Mouse (Mus musculus) CH12.LX (cell line): Measurements from ENCODE around the gene Thbs1. TPM values are rescaled to one million over a fixed set of nuclear protein-coding genes. Genes with fewer than 3 reads are reported as not detected.
A peak's percentile ranks its signal among the peaks of the same experiment; 100 is the strongest.

ENCODE experiments used
- DNase-seq: peaks from one replicate; pipeline ENCODE4 v3.0.0-alpha.2; 2013; ENCODE audit errors: extremely low read depth
- H3K27ac ChIP-seq: 2 replicates; pipeline ENCODE4 v1.5.1; 2012; ENCODE audit warnings: low read depth, mild to moderate bottlenecking, control low read depth, moderate library complexity; ENCODE audit not compliant: insufficient read depth
- H3K27me3 ChIP-seq: replicated peaks from 2 replicates; pipeline ENCODE3; 2012; ENCODE audit warnings: inconsistent platforms
- H3K36me3 ChIP-seq, 2 experiments: replicated peaks in 1 of 2; 2 replicates each; pipeline versions ENCODE3 to v1.6.1; 2012; ENCODE audit warnings: inconsistent platforms in 1 of 2, low read length in 1 of 2, mild to moderate bottlenecking in 1 of 2, mixed read lengths in 1 of 2, moderate library complexity in 1 of 2; ENCODE audit not compliant: control insufficient read depth in 1 of 2, insufficient read depth in 1 of 2
- H3K4me1 ChIP-seq, 2 experiments: 2 replicates each; pipeline ENCODE4 v1.6.1; 2012; ENCODE audit warnings: inconsistent platforms in 1 of 2, moderate library complexity in 1 of 2; ENCODE audit not compliant: insufficient read depth in 2 of 2, control insufficient read depth in 1 of 2
- H3K4me2 ChIP-seq: 2 replicates; pipeline ENCODE4 v1.6.1; 2012; ENCODE audit warnings: low read depth, mild to moderate bottlenecking, control low read depth; ENCODE audit not compliant: poor library complexity, insufficient read depth, severe bottlenecking
- H3K4me3 ChIP-seq, 3 experiments: fragments of 150-350 bp in 1 of 3; sonication (generic) in 1 of 3; replicated peaks in 1 of 3; 2 replicates each; pipeline versions ENCODE3 to v1.5.1; 2011 to 2012; ENCODE audit warnings: low read depth in 2 of 3, low read length in 2 of 3, mild to moderate bottlenecking in 2 of 3, moderate library complexity in 2 of 3, control low read depth in 1 of 3, improper control_type of control experiment in 1 of 3, inconsistent platforms in 1 of 3, mixed read lengths in 1 of 3; ENCODE audit not compliant: poor library complexity in 1 of 3
- H3K79me2 ChIP-seq: replicated peaks from 2 replicates; pipeline ENCODE4 v1.6.1; 2012; ENCODE audit warnings: mild to moderate bottlenecking, moderate library complexity; ENCODE audit not compliant: control insufficient read depth, poor library complexity, insufficient read depth, severe bottlenecking; ENCODE audit errors: extremely low read depth
- H3K9ac ChIP-seq: 2 replicates; pipeline ENCODE4 v1.6.1; 2012; ENCODE audit warnings: low read depth, mild to moderate bottlenecking, control low read depth, moderate library complexity; ENCODE audit not compliant: insufficient read depth
- H3K9me3 ChIP-seq: replicated peaks from 2 replicates; pipeline ENCODE3; 2012; ENCODE audit warnings: low read length, inconsistent platforms, mixed read lengths
- CHD1 ChIP-seq: IDR thresholded peaks from 2 replicates; pipeline ENCODE4 v1.6.1; 2012; ENCODE audit warnings: low read depth, low read length, improper control_type of control experiment, inconsistent platforms
- CTCF ChIP-seq, 2 experiments: IDR thresholded peaks in 1 of 2; conservative IDR thresholded peaks in 1 of 2; 2 replicates each; pipeline ENCODE4 v1.5.1; 2011 to 2012; ENCODE audit warnings: low read depth in 2 of 2, low read length in 2 of 2, improper control_type of control experiment in 1 of 2, inconsistent platforms in 1 of 2, mild to moderate bottlenecking in 1 of 2, moderate library complexity in 1 of 2
- HCFC1 ChIP-seq: IDR thresholded peaks from 2 replicates; pipeline ENCODE4 v1.6.1; 2012; ENCODE audit warnings: low read depth, mild to moderate bottlenecking, inconsistent platforms, low read length, improper control_type of control experiment
- IRF4 ChIP-seq: IDR thresholded peaks from 2 replicates; pipeline ENCODE4 v1.6.1; 2014; ENCODE audit warnings: low read depth, mild to moderate bottlenecking, inconsistent platforms, low read length, improper control_type of control experiment
- MAX ChIP-seq: IDR thresholded peaks from 2 replicates; pipeline ENCODE4 v1.6.1; 2011; ENCODE audit warnings: low read length, improper control_type of control experiment
- MEF2A ChIP-seq: IDR thresholded peaks from 2 replicates; pipeline ENCODE4 v1.6.1; 2014; ENCODE audit warnings: low read depth, mild to moderate bottlenecking, inconsistent platforms, low read length, improper control_type of control experiment, borderline replicate concordance
- NELFE ChIP-seq: IDR thresholded peaks from 2 replicates; pipeline ENCODE4 v1.6.1; 2011; ENCODE audit warnings: low read depth, low read length, improper control_type of control experiment
- NRF1 ChIP-seq: IDR thresholded peaks from 2 replicates; pipeline ENCODE4 v1.6.1; 2014; ENCODE audit warnings: low read depth, mild to moderate bottlenecking, inconsistent platforms, low read length, improper control_type of control experiment, moderate library complexity
- PAX5 ChIP-seq: IDR thresholded peaks from 2 replicates; pipeline ENCODE4 v1.6.1; 2012; ENCODE audit warnings: low read length, inconsistent platforms, mixed read lengths
- POLR2A ChIP-seq: IDR thresholded peaks from 2 replicates; pipeline ENCODE4 v1.6.1; 2011; ENCODE audit warnings: low read depth, mild to moderate bottlenecking, improper control_type of control experiment, low read length
- RCOR1 ChIP-seq: conservative IDR thresholded peaks from 2 replicates; pipeline ENCODE4 v1.6.1; 2012; ENCODE audit warnings: low read depth, mild to moderate bottlenecking, inconsistent platforms, low read length, improper control_type of control experiment
- SIN3A ChIP-seq: IDR thresholded peaks from 2 replicates; pipeline ENCODE4 v1.6.1; 2012; ENCODE audit warnings: low read length, improper control_type of control experiment, inconsistent platforms
- SMC3 ChIP-seq: IDR thresholded peaks from 2 replicates; pipeline ENCODE4 v1.6.1; 2011; ENCODE audit warnings: low read depth, low read length, improper control_type of control experiment
- TCF12 ChIP-seq: IDR thresholded peaks from 2 replicates; pipeline ENCODE4 v1.6.1; 2014; ENCODE audit warnings: low read depth, mild to moderate bottlenecking, inconsistent platforms, low read length, improper control_type of control experiment
- USF2 ChIP-seq: conservative IDR thresholded peaks from 2 replicates; pipeline ENCODE4 v1.6.1; 2011; ENCODE audit warnings: low read depth, low read length, improper control_type of control experiment
- ZMIZ1 ChIP-seq: IDR thresholded peaks from 2 replicates; pipeline ENCODE4 v1.6.1; 2012; ENCODE audit warnings: low read depth, mild to moderate bottlenecking, inconsistent platforms, low read length, improper control_type of control experiment
- ZNF384 ChIP-seq: IDR thresholded peaks from 2 replicates; pipeline ENCODE4 v1.6.1; 2012; ENCODE audit warnings: low read depth, low read length, improper control_type of control experiment, inconsistent platforms
- dilution Hi-C: fragments of 300-500 bp; cut with MboI; formaldehyde crosslinking; loops from 2 replicates; pipeline ENCODE4 v1.14.3; 2020; ENCODE audit warnings: low sequenced_read_pairs; ENCODE audit not compliant: extremely low pct_unique_long_range_greater_than_20kb, extremely low pct_ligation_motif_present
- in situ Hi-C: fragments of 300-500 bp; cut with MboI; formaldehyde crosslinking; loops from 3 replicates; pipeline ENCODE4 v1.14.3; 2019; ENCODE audit warnings: low sequenced_read_pairs, low pct_ligation_motif_present, low pct_unique_long_range_greater_than_20kb, mixed read lengths
- polyA plus RNA-seq: library from polyadenylated mRNA; unstranded; fragments of >175 nt; gene quantifications from 2 replicates; pipeline ENCODE4 v1.2.1, GENCODE M21; 2012; ENCODE audit warnings: low read depth; ENCODE audit not compliant: insufficient read length
- total RNA-seq, 2 experiments: library from RNA; depleted of rRNA; stranded (reverse); fragments of 300-350 nt in 1 of 2; fragments of >200 nt in 1 of 2; gene quantifications; 2 replicates each; pipeline ENCODE4 v1.2.3; 2012 to 2014

Thbs1 gene
- total and polyA plus RNA-seq, 3 experiments: 0.03 TPM; not detected in 2

GRCm38 (mm10) chr2:118149855-118150563, 38.3 kb downstream of the Thbs1 start:
- Histone ChIP-seq H3K27ac (no peak overlapping the region), H3K4me2 (no peak overlapping the region), H3K27me3 (no peaks in the 10 kb centered on the region), H3K9me3 (no peaks in the 10 kb centered on the region), H3K79me2 (no peaks in the 10 kb centered on the region), H3K4me1 (peaks cover 0 to 2% of the 10 kb centered on the region in 2 experiments; a peak in 2 of 4 replicates), H3K9ac (no peak overlapping the region), H3K36me3 (no peaks in the 10 kb centered on the region), H3K4me3 (no peak overlapping the region)
- DNase-seq: no peak
- dilution Hi-C loops: no loop called here
- in situ Hi-C loops: no loop called here
- TF ChIP-seq HCFC1: no peak
- TF ChIP-seq USF2: no peak
- TF ChIP-seq ZMIZ1: no peak
- TF ChIP-seq RCOR1: no peak
- no peak for TF ChIP-seq CTCF (conservative IDR thresholded peaks at IDR 0.05 in 1 of 2, IDR thresholded peaks at IDR 0.05 in 1 of 2; ENCODE audit: low read depth in 2 of 2, low read length in 2 of 2)
- TF ChIP-seq NRF1: no peak
- no peak for TF ChIP-seq TCF12
- TF ChIP-seq IRF4: no peak
- TF ChIP-seq ZNF384: no peak
- TF ChIP-seq SIN3A: no peak
- no peak for TF ChIP-seq MAX
- no peak for TF ChIP-seq PAX5
- TF ChIP-seq POLR2A: no peak
- no peak for TF ChIP-seq CHD1

GRCm38 (mm10) chr2:118158095-118158494, 46.4 kb downstream of the Thbs1 start:
- Histone ChIP-seq H3K4me2 (peak overlapping the region; percentile 13; the same call in 1 of the 2 replicates), H3K4me1 (peaks cover 0 to 20% of the 10 kb centered on the region in 2 experiments; a peak in 2 of 4 replicates), H3K9ac (no peak overlapping the region), H3K27ac (no peak overlapping the region), H3K9me3 (no peaks in the 10 kb centered on the region), H3K79me2 (no peaks in the 10 kb centered on the region), H3K4me3 (no peak overlapping the region), H3K36me3 (no peaks in the 10 kb centered on the region), H3K27me3 (no peaks in the 10 kb centered on the region)
- dilution Hi-C loops (no loop called here), in situ Hi-C loops (no loop called here)
- DNase-seq: peak; percentile 12
- TF ChIP-seq IRF4 (peak; percentile 45; the same call in 1 of the 2 replicates), SMC3 (no peak), MEF2A (peak; percentile 47; the same call in 1 of the 2 replicates), NELFE (no peak), HCFC1 (no peak)
